Mouse (Mus musculus): ENCODE data around the gene Zfyve28.

DNA sequence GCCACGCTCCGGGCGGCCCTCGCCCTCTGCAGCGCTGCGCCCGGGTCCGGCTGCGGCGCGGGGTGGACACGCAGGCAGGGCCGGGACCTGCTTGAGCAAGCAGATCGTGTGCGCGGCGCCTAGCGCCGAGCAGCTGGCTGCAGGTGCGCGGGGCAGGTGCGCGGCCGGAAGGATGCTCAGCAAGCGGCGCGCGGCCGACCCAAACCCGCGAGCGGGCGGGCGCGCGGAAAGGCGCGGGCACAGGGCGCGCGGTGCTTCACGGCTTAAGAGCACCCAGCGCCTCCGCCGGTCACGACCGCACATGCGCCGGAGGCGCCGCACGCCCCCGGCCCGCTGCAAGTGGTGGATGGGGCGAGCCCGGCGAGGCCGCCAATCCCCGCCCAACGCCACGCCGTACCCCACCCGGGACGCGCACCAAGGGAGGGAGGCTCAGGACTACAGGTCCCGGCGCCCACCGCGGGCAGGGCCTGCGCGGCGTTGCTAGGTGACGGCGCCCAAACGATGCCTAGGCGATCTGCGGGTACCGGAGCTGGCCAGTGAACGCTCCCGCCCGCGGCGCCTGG is at the start of gene Zfyve28, which contains the start of gene Cfap99:
- TF ChIP-seq CTCF (IDR thresholded peaks at IDR 0.05; ENCODE audit: control insufficient read depth, insufficient read depth, low read length): no peak
- no peak for TF ChIP-seq POLR2A (IDR thresholded peaks at IDR 0.05; ENCODE audit: borderline replicate concordance, control insufficient read depth, low read depth, low read length)
